Mouse (Mus musculus) spleen, postnatal 10 days (tissue): ENCODE results near the gene Chil6.
A peak's percentile ranks its signal among the peaks of the same experiment; 100 is the strongest.

ENCODE experiments used
- DNase-seq, 2 experiments: peaks; one replicate each; pipeline ENCODE4 v3.0.0; 2021 to 2022; ENCODE audit warnings: low spot score in 2 of 2

Gene Chil6

GRCm38 (mm10) chr3:106406082-106406481, at the start of gene Chil6:
Chil6 (minus strand) TSS chr3:106406182.
- no peak for DNase-seq

GRCm38 (mm10) chr3:106452616-106453015, 46.6 kb upstream of the Chil6 start:
- DNase-seq, result peak in 1 of 2 experiments; percentile 29

GRCm38 (mm10) chr3:106449567-106449966, 43.6 kb upstream of the Chil6 start:
- DNase-seq, result peak in 1 of 2 experiments; percentile 17

GRCm38 (mm10) chr3:106448995-106449394, 43.0 kb upstream of the Chil6 start:
- DNase-seq, result no peak

GRCm38 (mm10) chr3:106448571-106448970, 42.6 kb upstream of the Chil6 start:
- DNase-seq, result peak in 1 of 2 experiments; percentile 44
